Mouse (Mus musculus): ENCODE results near the gene Gm28308. TPM values are rescaled to one million over a fixed set of nuclear protein-coding genes. Genes with fewer than 3 reads are reported as not detected.

Gene Gm28308
- polyA plus RNA-seq, 1 experiment, result not detected

- 0 out of 2 replicates have a peak, but pooled peaks cover 3% of the 10 kb centered on the region for H3K4me1 ChIP-seq
- H3K36me3 ChIP-seq (replicated peaks; ENCODE audit: low read length), result peaks cover 19% of the 10 kb centered on the region
- H3K9me3 ChIP-seq, result peaks cover 32% of the 10 kb centered on the region
- no peak overlapping the region for H3K4me3 ChIP-seq (replicated peaks)
- peaks cover 28% of the 10 kb centered on the region for H3K27me3 ChIP-seq (replicated peaks)
- no peak for TF ChIP-seq GATA1 (IDR thresholded peaks at IDR 0.05; ENCODE audit: borderline replicate concordance, low read length)
- no peak for TF ChIP-seq FLI1 (IDR thresholded peaks at IDR 0.05; ENCODE audit: low read length)
Observed at GRCm38 (mm10) chr6:52200751-52201250, 12.3 kb downstream of the Gm28308 start.

- TF ChIP-seq FLI1 (IDR thresholded peaks at IDR 0.05; ENCODE audit: low read length) (no peak), GATA1 (IDR thresholded peaks at IDR 0.05; ENCODE audit: borderline replicate concordance, low read length) (no peak)
- Histone ChIP-seq H3K4me3 (replicated peaks) (no peak overlapping the region), H3K27me3 (replicated peaks) (peaks cover 23% of the 10 kb centered on the region), H3K4me1 (0 out of 2 replicates have a peak, but pooled peaks cover 3% of the 10 kb centered on the region), H3K9me3 (peaks cover 26% of the 10 kb centered on the region), H3K36me3 (replicated peaks; ENCODE audit: low read length) (peaks cover 13% of the 10 kb centered on the region)
Observed at GRCm38 (mm10) chr6:52200073-52200750, 12.9 kb downstream of the Gm28308 start.

GRCm38 (mm10) chr6:52197271-52197670, 15.9 kb downstream of the Gm28308 start:
- Histone ChIP-seq H3K27me3 (replicated peaks) (peaks cover 29% of the 10 kb centered on the region), H3K4me3 (replicated peaks) (no peak overlapping the region), H3K4me1 (peaks cover 6% of the 10 kb centered on the region), H3K36me3 (replicated peaks; ENCODE audit: low read length) (no peaks in the 10 kb centered on the region), H3K9me3 (no peaks in the 10 kb centered on the region)
- TF ChIP-seq FLI1 (IDR thresholded peaks at IDR 0.05; ENCODE audit: low read length) (no peak), GATA1 (IDR thresholded peaks at IDR 0.05; ENCODE audit: borderline replicate concordance, low read length) (no peak)

- Histone ChIP-seq H3K4me1 (peaks cover 10% of the 10 kb centered on the region), H3K9me3 (no peaks in the 10 kb centered on the region), H3K36me3 (replicated peaks; ENCODE audit: low read length) (no peaks in the 10 kb centered on the region), H3K4me3 (replicated peaks) (no peak overlapping the region), H3K27me3 (replicated peaks) (peaks cover 32% of the 10 kb centered on the region)
- TF ChIP-seq GATA1 (IDR thresholded peaks at IDR 0.05; ENCODE audit: borderline replicate concordance, low read length), result no peak
- no peak for TF ChIP-seq FLI1 (IDR thresholded peaks at IDR 0.05; ENCODE audit: low read length)
Observed at GRCm38 (mm10) chr6:52196811-52197210, 16.3 kb downstream of the Gm28308 start.

- no peak for TF ChIP-seq FLI1 (IDR thresholded peaks at IDR 0.05; ENCODE audit: low read length)
- no peak for TF ChIP-seq GATA1 (IDR thresholded peaks at IDR 0.05; ENCODE audit: borderline replicate concordance, low read length)
- H3K4me1 ChIP-seq, result peaks cover 10% of the 10 kb centered on the region
- H3K27me3 ChIP-seq (replicated peaks), result peaks cover 42% of the 10 kb centered on the region
- H3K36me3 ChIP-seq (replicated peaks; ENCODE audit: low read length), result no peaks in the 10 kb centered on the region
- H3K4me3 ChIP-seq (replicated peaks), result no peak overlapping the region
- H3K9me3 ChIP-seq, result 0 out of 2 replicates have a peak, but pooled peaks cover 5% of the 10 kb centered on the region
Observed at GRCm38 (mm10) chr6:52194690-52195089, 18.4 kb downstream of the Gm28308 start.

GRCm38 (mm10) chr6:52191860-52192550, 21.1 kb downstream of the Gm28308 start:
- peaks cover 10% of the 10 kb centered on the region for H3K4me1 ChIP-seq

GRCm38 (mm10) chr6:52190906-52191810, 22.0 kb downstream of the Gm28308 start, which contains the start of gene Hoxa4:
Gene Hoxa4 (minus strand): TSS chr6:52191753.
- Histone ChIP-seq H3K27me3 (replicated peaks) (peaks cover 48% of the 10 kb centered on the region), H3K4me3 (replicated peaks) (peak within 1 kb of the TSS; percentile 95), H3K9me3 (0 out of 2 replicates have a peak, but pooled peaks cover 5% of the 10 kb centered on the region), H3K36me3 (replicated peaks; ENCODE audit: low read length) (no peaks in the 10 kb centered on the region), H3K4me1 (peaks cover 9% of the 10 kb centered on the region)
- TF ChIP-seq FLI1 (IDR thresholded peaks at IDR 0.05; ENCODE audit: low read length) (no peak), GATA1 (IDR thresholded peaks at IDR 0.05; ENCODE audit: borderline replicate concordance, low read length) (no peak)

More at GRCm38 (mm10) chr6:52191860-52192550, 21.1 kb downstream of the Gm28308 start:
- 0 out of 2 replicates have a peak, but pooled peaks cover 5% of the 10 kb centered on the region for H3K9me3 ChIP-seq
- H3K4me3 ChIP-seq (replicated peaks), result peak overlapping the region; percentile 95
- no peaks in the 10 kb centered on the region for H3K36me3 ChIP-seq (replicated peaks; ENCODE audit: low read length)
- H3K27me3 ChIP-seq (replicated peaks), result peaks cover 47% of the 10 kb centered on the region
- no peak for TF ChIP-seq FLI1 (IDR thresholded peaks at IDR 0.05; ENCODE audit: low read length)
- no peak for TF ChIP-seq GATA1 (IDR thresholded peaks at IDR 0.05; ENCODE audit: borderline replicate concordance, low read length)

GRCm38 (mm10) chr6:52190410-52190809, 22.7 kb downstream of the Gm28308 start:
- Histone ChIP-seq H3K9me3 (0 out of 2 replicates have a peak, but pooled peaks cover 5% of the 10 kb centered on the region), H3K4me1 (peaks cover 7% of the 10 kb centered on the region), H3K36me3 (replicated peaks; ENCODE audit: low read length) (no peaks in the 10 kb centered on the region), H3K27me3 (replicated peaks) (peaks cover 50% of the 10 kb centered on the region), H3K4me3 (replicated peaks) (no peak overlapping the region)
- no peak for TF ChIP-seq GATA1 (IDR thresholded peaks at IDR 0.05; ENCODE audit: borderline replicate concordance, low read length)
- no peak for TF ChIP-seq FLI1 (IDR thresholded peaks at IDR 0.05; ENCODE audit: low read length)

- H3K4me3 ChIP-seq (replicated peaks), result no peak overlapping the region
- TF ChIP-seq GATA1 (IDR thresholded peaks at IDR 0.05; ENCODE audit: borderline replicate concordance, low read length) (no peak), FLI1 (IDR thresholded peaks at IDR 0.05; ENCODE audit: low read length) (no peak)
- peaks cover 7% of the 10 kb centered on the region for H3K4me1 ChIP-seq
- H3K36me3 ChIP-seq (replicated peaks; ENCODE audit: low read length), result no peaks in the 10 kb centered on the region
- H3K27me3 ChIP-seq (replicated peaks), result peaks cover 49% of the 10 kb centered on the region
- H3K9me3 ChIP-seq, result 0 out of 2 replicates have a peak, but pooled peaks cover 5% of the 10 kb centered on the region
Observed at GRCm38 (mm10) chr6:52189909-52190308, 23.2 kb downstream of the Gm28308 start.
